Mouse (Mus musculus) liver, embryonic 12.5 days (tissue): ENCODE measurements around the gene Gm1553. TPM values are rescaled to one million over a fixed set of nuclear protein-coding genes. Genes with fewer than 3 reads are reported as not detected.

Experiments
- ATAC-seq: fragments of 200-750 bp; cut with Nextera tagmentation; 2 replicates; pipeline ENCODE4 v1.8.0; 2017; ENCODE audit warnings: moderate number of reproducible peaks, mild to moderate bottlenecking, moderate library complexity
- H3K27ac ChIP-seq: fragments of 300-500 bp; sonication (generic); 2 replicates; pipeline ENCODE4 v1.5.1; 2016; ENCODE audit warnings: mild to moderate bottlenecking
- H3K27me3 ChIP-seq: fragments of 300-500 bp; sonication (generic); replicated peaks from 2 replicates; pipeline ENCODE4 v1.6.1; 2016; ENCODE audit warnings: mild to moderate bottlenecking, moderate library complexity
- H3K36me3 ChIP-seq: fragments of 300-500 bp; sonication (generic); 2 replicates; pipeline ENCODE4 v1.6.1; 2016; ENCODE audit warnings: mild to moderate bottlenecking, moderate library complexity
- H3K4me1 ChIP-seq: fragments of 300-500 bp; sonication (generic); 2 replicates; pipeline ENCODE4 v1.6.1; 2016
- H3K4me2 ChIP-seq: fragments of 300-500 bp; sonication (generic); 2 replicates; pipeline ENCODE4 v1.6.1; 2016; ENCODE audit warnings: mild to moderate bottlenecking, moderate library complexity
- H3K4me3 ChIP-seq: fragments of 300-500 bp; sonication (generic); 2 replicates; pipeline ENCODE4 v1.5.1; 2016; ENCODE audit warnings: mild to moderate bottlenecking, moderate library complexity
- H3K9ac ChIP-seq: fragments of 300-500 bp; sonication (generic); 2 replicates; pipeline ENCODE4 v1.6.1; 2016; ENCODE audit warnings: mild to moderate bottlenecking, moderate library complexity
- H3K9me3 ChIP-seq: fragments of 300-500 bp; sonication (generic); replicated peaks from 2 replicates; pipeline ENCODE4 v1.6.1; 2016; ENCODE audit warnings: mild to moderate bottlenecking, moderate library complexity
- WGBS: fragments of 180-500 bp; shearing (Covaris S2); methylation state at CpG from one replicate; pipeline ENCODE4 v1.1.7; 2016; ENCODE audit not compliant: insufficient replicate concordance; 5-methylcytosine and 5-hydroxymethylcytosine counted together
- polyA plus RNA-seq: library from polyadenylated mRNA; unstranded; fragments of >200 nt; fragmentation: Nextera tagmentation; extraction: Ambion mirVana; gene quantifications from 2 replicates; pipeline ENCODE4 v1.2.1, GENCODE M21; 2016

The Gm1553 gene
- polyA plus RNA-seq: not detected in 2 replicates

GRCm38 (mm10) chr10:82492518-82492917 lies at the start of gene Gm1553:
Gene Gm1553, minus strand, starts transcription at chr10:82492618.
- H3K4me3 ChIP-seq: no peak within 1 kb of the TSS
- H3K36me3 ChIP-seq: no peaks in the 10 kb centered on the region
- H3K27ac ChIP-seq: no peak within 1 kb of the TSS
- 68% methylated on average over 2 of the region's 2 CpGs for WGBS
- no peak within 1 kb of the TSS for H3K4me2 ChIP-seq
- H3K9ac ChIP-seq: no peak within 1 kb of the TSS
- H3K4me1 ChIP-seq: no peaks in the 10 kb centered on the region
- no peaks in the 10 kb centered on the region for H3K9me3 ChIP-seq
- H3K27me3 ChIP-seq: no peaks in the 10 kb centered on the region
- no peak for ATAC-seq

Other genes with a start within 250 kb of the Gm1553 start
- gene 4932415D10Rik, start 176.0 kb downstream of the Gm1553 start, polyA plus RNA-seq: not detected in 2 replicates
- 2.5 and 2.8 TPM in 2 replicates for gene Gm4924, start 138.4 kb downstream of the Gm1553 start, polyA plus RNA-seq
- gene 1190007I07Rik, start 130.6 kb upstream of the Gm1553 start, polyA plus RNA-seq: 55.1 and 58.8 TPM in 2 replicates
- 74.1 and 79.9 TPM in 2 replicates for gene Tdg, start 137.2 kb upstream of the Gm1553 start, polyA plus RNA-seq
- gene Glt8d2, start 198.0 kb upstream of the Gm1553 start, polyA plus RNA-seq: 0.44 and 0.74 TPM in 2 replicates
- gene Hcfc2, start 203.5 kb upstream of the Gm1553 start, polyA plus RNA-seq: 18.1 and 20.2 TPM in 2 replicates